ENCODE assay signal across 13 mouse cellular contexts in genomic region chr8:110502880-110503279, GRCm38 (mm10).
DNase-seq lines count a peak whose midpoint lies in the region; ATAC-seq lines count a peak whose summit lies in the region.
"Had no signal": no experiment of that assay in that cellular context is flagged by ENCODE, and none has a peak within 500 bp of the region (broad histone marks: within the 10 kb centered on the region; RNA-seq: fewer than 3 reads in every experiment).

No protein-coding gene starts in this region.

- WGBS in heart, embryonic 12.5 days = 11% methylated on average over 10 of the region's 10 CpGs
- 10% methylated on average over 10 of the region's 10 CpGs for WGBS in neural tube, embryonic 12.5 days
- WGBS in limb, embryonic 13.5 days = 18% methylated on average over 10 of the region's 10 CpGs

- intact Hi-C loops in heart, postnatal 25 days (cut with DNase I) = no loop called here

- no peaks in the 10 kb centered on the region for H3K36me3 ChIP-seq in heart, embryonic 12.5 days
- no peaks in the 10 kb centered on the region for H3K36me3 ChIP-seq in neural tube, embryonic 12.5 days
- no peaks in the 10 kb centered on the region for H3K36me3 ChIP-seq in limb, embryonic 13.5 days

- no peaks in the 10 kb centered on the region for H3K4me1 ChIP-seq in heart, embryonic 12.5 days (replicated peaks)
- no peaks in the 10 kb centered on the region for H3K4me1 ChIP-seq in neural tube, embryonic 12.5 days
- no peaks in the 10 kb centered on the region for H3K4me1 ChIP-seq in limb, embryonic 13.5 days
- H3K4me1 ChIP-seq: forebrain, embryonic 13.5 days had no signal

- ATAC-seq in heart, embryonic 12.5 days (ENCODE audit: insufficient number of reproducible peaks, low FRiP score) = peak; percentile 65; the same call in 1 of the 2 replicates
- no peak for ATAC-seq in neural tube, embryonic 12.5 days (ENCODE audit: low FRiP score, low read depth)
- no peak for ATAC-seq in limb, embryonic 13.5 days (ENCODE audit: low FRiP score, low read depth)
- ATAC-seq: forebrain, embryonic 13.5 days had no signal

- H3K9ac ChIP-seq in heart, embryonic 12.5 days = no peak overlapping the region
- no peak overlapping the region for H3K9ac ChIP-seq in neural tube, embryonic 12.5 days
- no peak overlapping the region for H3K9ac ChIP-seq in limb, embryonic 13.5 days
- H3K9ac ChIP-seq: forebrain, embryonic 13.5 days had no signal

- H3K27me3 ChIP-seq in heart, embryonic 12.5 days (replicated peaks) = peaks cover 13% of the 10 kb centered on the region; the same call in 1 of the 2 replicates
- no peaks in the 10 kb centered on the region for H3K27me3 ChIP-seq in neural tube, embryonic 12.5 days (replicated peaks)
- peaks cover 11% of the 10 kb centered on the region; the same call in 1 of the 2 replicates for H3K27me3 ChIP-seq in limb, embryonic 13.5 days
- H3K27me3 ChIP-seq: forebrain, embryonic 13.5 days had no signal

- no peak overlapping the region for H3K27ac ChIP-seq in heart, embryonic 12.5 days (ENCODE audit: poor library complexity, severe bottlenecking)
- no peak overlapping the region for H3K27ac ChIP-seq in neural tube, embryonic 12.5 days
- H3K27ac ChIP-seq in limb, embryonic 13.5 days = no peak overlapping the region
- H3K27ac ChIP-seq: forebrain, embryonic 13.5 days had no signal

- H3K4me3 ChIP-seq in heart, embryonic 12.5 days = no peak overlapping the region
- no peak overlapping the region for H3K4me3 ChIP-seq in neural tube, embryonic 12.5 days
- H3K4me3 ChIP-seq in limb, embryonic 13.5 days = no peak overlapping the region
- H3K4me3 ChIP-seq: forebrain, embryonic 13.5 days had no signal

- no peaks in the 10 kb centered on the region; the same call in 1 of the 2 replicates for H3K9me3 ChIP-seq in heart, embryonic 12.5 days (replicated peaks)
- no peaks in the 10 kb centered on the region for H3K9me3 ChIP-seq in neural tube, embryonic 12.5 days
- no peaks in the 10 kb centered on the region for H3K9me3 ChIP-seq in limb, embryonic 13.5 days
- H3K9me3 ChIP-seq: forebrain, embryonic 13.5 days had no signal

- H3K4me2 ChIP-seq in heart, embryonic 12.5 days = no peak overlapping the region; the same call in 1 of the 2 replicates
- 0 out of 2 replicates have a peak overlapping the region, but pooled peaks have one; percentile 1 for H3K4me2 ChIP-seq in neural tube, embryonic 12.5 days (replicated peaks)
- H3K4me2 ChIP-seq in limb, embryonic 13.5 days (replicated peaks) = peak overlapping the region; percentile 21; the same call in 1 of the 2 replicates
- H3K4me2 ChIP-seq: forebrain, embryonic 13.5 days had no signal

- no peak for DNase-seq in heart, postnatal 25 days (ENCODE audit: low spot score)
- DNase-seq in neural tube, embryonic 10.5 days (ENCODE audit: extremely low spot score, low spot score) = no peak
- no peak for DNase-seq in right cerebral cortex, postnatal 36 days (ENCODE audit: low spot score in 2 of 2)
- no peak for DNase-seq in layer of hippocampus, postnatal 14 days (ENCODE audit: low spot score in 2 of 2)
- DNase-seq: B cell, adult 2 months; cerebellum, adult 2 months; heart, postnatal 14 days; midbrain, embryonic 14.5 days; right cerebral cortex, postnatal 25 days had no signal
